Mouse (Mus musculus): ENCODE results near the gene Erp27. TPM values are rescaled to one million over a fixed set of nuclear protein-coding genes. Genes with fewer than 3 reads are reported as not detected.

Gene Erp27
- polyA plus RNA-seq, 1 experiment from 2014 or later: 1.7 TPM

DNA sequence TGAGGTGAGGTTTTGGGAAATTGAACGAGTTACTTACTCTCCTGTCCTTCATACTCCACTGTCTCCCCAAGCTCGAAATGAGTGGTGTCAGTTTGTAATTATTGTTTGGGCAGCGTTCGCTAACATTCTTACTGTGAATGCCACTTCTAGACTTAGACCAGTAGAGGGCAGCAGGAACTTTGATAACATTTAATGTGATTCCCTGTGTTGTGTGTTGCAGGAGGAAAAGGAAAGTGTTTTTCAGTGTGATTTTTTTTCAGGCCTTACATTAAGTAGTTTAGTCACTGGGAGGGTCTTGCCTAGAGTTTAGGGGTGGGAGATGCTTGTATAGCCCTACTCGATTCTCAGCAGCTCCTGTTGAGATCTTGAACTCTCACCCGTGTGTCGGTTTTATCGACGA is 61.0 kb downstream of the Erp27 start:
- 34% methylated on average over 9 of the region's 9 CpGs for WGBS
- ATAC-seq (ENCODE audit: insufficient number of reproducible peaks, insufficient read depth, low FRiP score, low read depth): no peak
- no peaks in the 10 kb centered on the region for H3K9me3 ChIP-seq (ENCODE audit: control insufficient read depth, low read length)
- H3K27me3 ChIP-seq (ENCODE audit: control insufficient read depth, insufficient read depth, low read length): no peaks in the 10 kb centered on the region
- 0 out of 2 replicates have a peak overlapping the region, but pooled peaks have one; percentile 34 for H3K4me2 ChIP-seq (ENCODE audit: low read length)
- peak overlapping the region; percentile 42 for H3K9ac ChIP-seq (ENCODE audit: low read length)
- peaks cover 22 to 42% of the 10 kb centered on the region in 2 experiments for H3K4me1 ChIP-seq (ENCODE audit: control insufficient read depth in 2 of 2, insufficient read depth in 2 of 2, low read length in 2 of 2)
- no peaks in the 10 kb centered on the region for H3K36me3 ChIP-seq (ENCODE audit: control insufficient read depth, insufficient read depth, low read length)
- H3K4me3 ChIP-seq (ENCODE audit: control insufficient read depth in 1 of 2, insufficient read depth in 1 of 2, low read depth in 1 of 2, low read length in 2 of 2): no peak overlapping the region
- H3K27ac ChIP-seq (replicated peaks in 1 of 2; ENCODE audit: control insufficient read depth in 1 of 2, insufficient read depth in 1 of 2, low read depth in 2 of 2, low read length in 2 of 2): peak overlapping the region; percentile 12 to 43; a peak in 2 of 4 replicates

DNA sequence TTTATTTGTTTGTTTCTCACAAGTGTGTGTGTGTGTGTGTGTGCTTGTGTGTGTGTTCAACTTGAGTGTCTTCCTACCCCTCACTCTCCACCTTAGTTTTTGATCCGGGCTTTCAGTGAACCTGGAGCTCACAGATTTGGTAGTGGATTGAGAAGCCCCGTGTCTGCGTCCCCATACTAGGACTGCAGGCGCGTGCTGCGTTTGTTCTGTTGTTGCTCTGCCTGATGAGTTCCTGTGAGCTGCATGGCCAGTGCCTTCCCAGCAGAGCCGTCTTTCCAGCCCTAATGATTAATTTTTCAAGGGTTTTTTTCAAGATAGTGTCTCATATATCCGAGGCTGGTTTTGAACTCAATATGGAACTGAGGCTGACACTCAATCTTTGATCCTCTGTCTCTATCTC is 63.6 kb downstream of the Erp27 start:
- Histone ChIP-seq H3K9me3 (ENCODE audit: control insufficient read depth, low read length) (no peaks in the 10 kb centered on the region), H3K4me2 (ENCODE audit: low read length) (peak overlapping the region; percentile 65), H3K4me3 (ENCODE audit: control insufficient read depth in 1 of 2, insufficient read depth in 1 of 2, low read depth in 1 of 2, low read length in 2 of 2) (0 out of 4 replicates have a peak overlapping the region, but pooled peaks of 1 of the 2 experiments have one; percentile 38), H3K36me3 (ENCODE audit: control insufficient read depth, insufficient read depth, low read length) (no peaks in the 10 kb centered on the region), H3K27me3 (ENCODE audit: control insufficient read depth, insufficient read depth, low read length) (no peaks in the 10 kb centered on the region), H3K4me1 (ENCODE audit: control insufficient read depth in 2 of 2, insufficient read depth in 2 of 2, low read length in 2 of 2) (peaks cover 31 to 44% of the 10 kb centered on the region in 2 experiments), H3K27ac (replicated peaks in 1 of 2; ENCODE audit: control insufficient read depth in 1 of 2, insufficient read depth in 1 of 2, low read depth in 2 of 2, low read length in 2 of 2) (peak overlapping the region; percentile 48 to 93), H3K9ac (ENCODE audit: low read length) (peak overlapping the region; percentile 22; the same call in 1 of the 2 replicates)
- 36% methylated on average over 8 of the region's 8 CpGs for WGBS
- no peak for ATAC-seq (ENCODE audit: insufficient number of reproducible peaks, insufficient read depth, low FRiP score, low read depth)

DNA sequence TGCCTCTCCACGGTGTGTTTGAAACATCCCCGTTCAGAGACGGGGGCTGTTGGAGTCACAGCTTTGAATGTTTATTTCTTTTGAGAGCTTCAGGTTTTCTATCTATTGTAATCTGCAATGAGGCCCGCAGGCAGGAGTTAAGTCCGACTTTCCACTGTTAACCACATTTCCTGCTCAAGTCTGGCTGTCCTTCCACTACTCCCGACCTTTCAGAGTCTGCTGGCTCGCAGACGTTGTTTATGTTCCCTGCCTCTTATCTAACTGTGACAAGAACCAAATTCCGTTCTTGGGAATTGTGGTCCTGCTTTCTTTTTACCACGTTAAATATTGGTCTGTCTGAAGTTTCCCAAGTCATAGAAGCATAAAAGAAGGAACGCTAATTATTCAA is 64.1 kb downstream of the Erp27 start:
- H3K4me1 ChIP-seq (ENCODE audit: control insufficient read depth in 2 of 2, insufficient read depth in 2 of 2, low read length in 2 of 2): peaks cover 31 to 44% of the 10 kb centered on the region in 2 experiments
- H3K36me3 ChIP-seq (ENCODE audit: control insufficient read depth, insufficient read depth, low read length): no peaks in the 10 kb centered on the region
- H3K9me3 ChIP-seq (ENCODE audit: control insufficient read depth, low read length): no peaks in the 10 kb centered on the region
- H3K9ac ChIP-seq (ENCODE audit: low read length): peak overlapping the region; percentile 70
- peak overlapping the region; percentile 65 for H3K4me2 ChIP-seq (ENCODE audit: low read length)
- ATAC-seq (ENCODE audit: insufficient number of reproducible peaks, insufficient read depth, low FRiP score, low read depth): peak; percentile 66
- H3K27ac ChIP-seq (replicated peaks in 1 of 2; ENCODE audit: control insufficient read depth in 1 of 2, insufficient read depth in 1 of 2, low read depth in 2 of 2, low read length in 2 of 2): peak overlapping the region; percentile 89 to 93
- H3K27me3 ChIP-seq (ENCODE audit: control insufficient read depth, insufficient read depth, low read length): no peaks in the 10 kb centered on the region
- WGBS: 6% methylated on average over 11 of the region's 11 CpGs
- peak overlapping the region; percentile 36 to 38 for H3K4me3 ChIP-seq (ENCODE audit: control insufficient read depth in 1 of 2, insufficient read depth in 1 of 2, low read depth in 1 of 2, low read length in 2 of 2)

Other genes starting within 250 kb of the Erp27 start
- not detected in 2 replicates for gene Gucy2c, start 140.4 kb downstream of the Erp27 start, polyA plus RNA-seq (2014; fragmentation: Nextera tagmentation; extraction: Ambion mirVana)
- gene Hist4h4, start 117.8 kb downstream of the Erp27 start, polyA plus RNA-seq (2014; fragmentation: Nextera tagmentation; extraction: Ambion mirVana): 0.20 and 0.35 TPM in 2 replicates
- 71.4 TPM in 2 replicates for gene H2afj, start 113.9 kb downstream of the Erp27 start, polyA plus RNA-seq (2014; fragmentation: Nextera tagmentation; extraction: Ambion mirVana)
- gene BC049715, start 94.6 kb downstream of the Erp27 start, polyA plus RNA-seq (2014; fragmentation: Nextera tagmentation; extraction: Ambion mirVana): 1.1 and 2.3 TPM in 2 replicates
- gene Wbp11, start 93.9 kb downstream of the Erp27 start, polyA plus RNA-seq (2014; fragmentation: Nextera tagmentation; extraction: Ambion mirVana): 67.7 and 69.5 TPM in 2 replicates
- gene Smco3, start 86.7 kb downstream of the Erp27 start, polyA plus RNA-seq (2014; fragmentation: Nextera tagmentation; extraction: Ambion mirVana): not detected in 2 replicates
- gene Art4, start 64.4 kb downstream of the Erp27 start, polyA plus RNA-seq (2014; fragmentation: Nextera tagmentation; extraction: Ambion mirVana): 9.5 and 11.2 TPM in 2 replicates
- 457 and 563 TPM in 2 replicates for gene Mgp, start 46.4 kb downstream of the Erp27 start, polyA plus RNA-seq (2014; fragmentation: Nextera tagmentation; extraction: Ambion mirVana)
- 0.23 TPM in 1 of 2 replicates, not detected in the other for gene Pde6h, start 1.7 kb upstream of the Erp27 start, polyA plus RNA-seq (2014; fragmentation: Nextera tagmentation; extraction: Ambion mirVana)
- 86.1 and 88.6 TPM in 2 replicates for gene Arhgdib, start 19.7 kb upstream of the Erp27 start, polyA plus RNA-seq (2014; fragmentation: Nextera tagmentation; extraction: Ambion mirVana)
- gene Rerg, start 248.3 kb upstream of the Erp27 start, polyA plus RNA-seq (2014; fragmentation: Nextera tagmentation; extraction: Ambion mirVana): 4.4 and 5.4 TPM in 2 replicates

All from heart, embryonic 14.5 days (tissue).